Mouse (Mus musculus): ENCODE measurements around the gene Snx32.

DNA sequence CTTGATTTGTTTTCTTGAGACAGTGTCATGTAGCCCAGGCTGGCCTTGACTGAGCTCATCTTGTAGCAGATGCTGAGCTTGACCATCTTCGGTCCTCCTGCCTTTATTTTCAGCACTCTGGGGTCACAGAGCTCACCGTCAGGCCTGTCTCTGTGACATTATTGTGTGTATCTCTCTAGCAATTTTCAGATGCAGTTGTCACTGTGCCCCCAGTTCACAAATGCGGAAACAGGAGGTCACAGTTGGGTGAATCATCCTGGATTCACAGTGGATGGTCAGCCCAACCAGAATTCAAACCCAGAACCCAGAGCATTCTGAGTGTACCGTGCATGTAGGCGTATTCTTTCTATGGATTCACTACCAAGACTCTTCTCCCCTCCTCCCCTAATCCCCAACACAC, 64.6 kb downstream of the Snx32 start:
- TF ChIP-seq CTCF (IDR thresholded peaks at IDR 0.05) = no peak
- TF ChIP-seq EP300 (IDR thresholded peaks at IDR 0.05) = no peak
